Mouse (Mus musculus): ENCODE measurements around the gene Rapgef3. TPM values are rescaled to one million over a fixed set of nuclear protein-coding genes. Genes with fewer than 3 reads are reported as not detected.
A peak's percentile ranks its signal among the peaks of the same experiment; 100 is the strongest.

The Rapgef3 gene
- polyA plus RNA-seq, 1 experiment from 2014 or later = 6.4 TPM

- H3K27ac ChIP-seq = no peak overlapping the region
- DNase-seq (ENCODE audit: low spot score) = no peak
- H3K4me1 ChIP-seq = peaks cover 23% of the 10 kb centered on the region
- no peak overlapping the region for H3K4me3 ChIP-seq
- peaks cover 16% of the 10 kb centered on the region for H3K27me3 ChIP-seq (ENCODE audit: low read depth, poor library complexity, severe bottlenecking)
- WGBS = 73% methylated on average over 6 of the region's 6 CpGs
- no peaks in the 10 kb centered on the region for H3K9me3 ChIP-seq (replicated peaks)
- peaks cover 34% of the 10 kb centered on the region for H3K36me3 ChIP-seq
Measured at GRCm38 (mm10) chr15:97788821-97789220, 21.0 kb upstream of the Rapgef3 start.

GRCm38 (mm10) chr15:97787799-97788667, 20.3 kb upstream of the Rapgef3 start:
- Histone ChIP-seq H3K4me1 (peaks cover 25% of the 10 kb centered on the region), H3K27me3 (ENCODE audit: low read depth, poor library complexity, severe bottlenecking) (peaks cover 16% of the 10 kb centered on the region), H3K27ac (0 out of 2 replicates have a peak overlapping the region, but pooled peaks have one; percentile 17), H3K9me3 (replicated peaks) (no peaks in the 10 kb centered on the region), H3K36me3 (peaks cover 26% of the 10 kb centered on the region), H3K4me3 (no peak overlapping the region)
- WGBS = 80% methylated on average over 19 of the region's 19 CpGs
- no peak for DNase-seq (ENCODE audit: low spot score)

GRCm38 (mm10) chr15:97787148-97787798, 19.5 kb upstream of the Rapgef3 start:
- Histone ChIP-seq H3K27me3 (ENCODE audit: low read depth, poor library complexity, severe bottlenecking) (peaks cover 16% of the 10 kb centered on the region), H3K27ac (peak overlapping the region; percentile 5; the same call in 1 of the 2 replicates), H3K4me3 (no peak overlapping the region), H3K4me1 (peaks cover 33% of the 10 kb centered on the region), H3K9me3 (replicated peaks) (no peaks in the 10 kb centered on the region), H3K36me3 (peaks cover 20% of the 10 kb centered on the region)
- DNase-seq (ENCODE audit: low spot score) = no peak
- 89% methylated on average over 7 of the region's 7 CpGs for WGBS

GRCm38 (mm10) chr15:97786412-97787112, 18.8 kb upstream of the Rapgef3 start:
- WGBS = 84% methylated on average over 10 of the region's 10 CpGs

GRCm38 (mm10) chr15:97785731-97786411, 18.1 kb upstream of the Rapgef3 start:
- 84% methylated on average over 9 of the region's 9 CpGs for WGBS
- H3K27me3 ChIP-seq (ENCODE audit: low read depth, poor library complexity, severe bottlenecking) = peaks cover 16% of the 10 kb centered on the region
- peaks cover 8% of the 10 kb centered on the region for H3K36me3 ChIP-seq
- H3K27ac ChIP-seq = no peak overlapping the region
- peaks cover 47% of the 10 kb centered on the region for H3K4me1 ChIP-seq
- no peak overlapping the region for H3K4me3 ChIP-seq
- no peaks in the 10 kb centered on the region for H3K9me3 ChIP-seq (replicated peaks)
- DNase-seq (ENCODE audit: low spot score) = no peak

More at GRCm38 (mm10) chr15:97786412-97787112, 18.8 kb upstream of the Rapgef3 start:
- peaks cover 40% of the 10 kb centered on the region for H3K4me1 ChIP-seq
- DNase-seq (ENCODE audit: low spot score) = no peak
- H3K4me3 ChIP-seq = no peak overlapping the region
- H3K36me3 ChIP-seq = peaks cover 14% of the 10 kb centered on the region
- peaks cover 16% of the 10 kb centered on the region for H3K27me3 ChIP-seq (ENCODE audit: low read depth, poor library complexity, severe bottlenecking)
- no peaks in the 10 kb centered on the region for H3K9me3 ChIP-seq (replicated peaks)
- H3K27ac ChIP-seq = no peak overlapping the region

GRCm38 (mm10) chr15:97784561-97785161, 16.9 kb upstream of the Rapgef3 start:
- peaks cover 58% of the 10 kb centered on the region for H3K4me1 ChIP-seq
- H3K27ac ChIP-seq = peak overlapping the region; percentile 86
- WGBS = 7% methylated on average over 45 of the region's 45 CpGs
- H3K36me3 ChIP-seq = peaks cover 1% of the 10 kb centered on the region; the same call in 1 of the 2 replicates
- peak overlapping the region; percentile 77 for H3K4me3 ChIP-seq
- H3K9me3 ChIP-seq (replicated peaks) = no peaks in the 10 kb centered on the region
- DNase-seq (ENCODE audit: low spot score) = no peak
- H3K27me3 ChIP-seq (ENCODE audit: low read depth, poor library complexity, severe bottlenecking) = peaks cover 16% of the 10 kb centered on the region

- WGBS = 3% methylated on average over 39 of the region's 39 CpGs
- H3K27ac ChIP-seq = peak overlapping the region; percentile 86
- peak overlapping the region; percentile 77 for H3K4me3 ChIP-seq
- peaks cover 60% of the 10 kb centered on the region for H3K4me1 ChIP-seq
- H3K9me3 ChIP-seq (replicated peaks) = no peaks in the 10 kb centered on the region
- peak; percentile 93 for DNase-seq (ENCODE audit: low spot score)
- no peaks in the 10 kb centered on the region for H3K36me3 ChIP-seq
- H3K27me3 ChIP-seq (ENCODE audit: low read depth, poor library complexity, severe bottlenecking) = peaks cover 16% of the 10 kb centered on the region
Measured at GRCm38 (mm10) chr15:97784092-97784559, 16.4 kb upstream of the Rapgef3 start.

- peak; percentile 86 for DNase-seq (ENCODE audit: low spot score)
- Histone ChIP-seq H3K4me1 (peaks cover 52% of the 10 kb centered on the region), H3K27ac (peak overlapping the region; percentile 83), H3K4me3 (peak overlapping the region; percentile 41), H3K27me3 (ENCODE audit: low read depth, poor library complexity, severe bottlenecking) (peaks cover 16% of the 10 kb centered on the region), H3K9me3 (replicated peaks) (no peaks in the 10 kb centered on the region), H3K36me3 (no peaks in the 10 kb centered on the region)
- WGBS = 7% methylated on average over 9 of the region's 9 CpGs
Measured at GRCm38 (mm10) chr15:97782749-97783105, 15.0 kb upstream of the Rapgef3 start.

- Histone ChIP-seq H3K27ac (peak overlapping the region; percentile 83), H3K4me3 (peak overlapping the region; percentile 41), H3K9me3 (replicated peaks) (no peaks in the 10 kb centered on the region), H3K36me3 (no peaks in the 10 kb centered on the region), H3K4me1 (peaks cover 53% of the 10 kb centered on the region), H3K27me3 (ENCODE audit: low read depth, poor library complexity, severe bottlenecking) (peaks cover 16% of the 10 kb centered on the region)
- DNase-seq (ENCODE audit: low spot score) = peak; percentile 69
- WGBS = 4% methylated on average over 24 of the region's 24 CpGs
Measured at GRCm38 (mm10) chr15:97781961-97782748, 14.4 kb upstream of the Rapgef3 start.

GRCm38 (mm10) chr15:97780611-97781031, 12.8 kb upstream of the Rapgef3 start:
- 67% methylated on average over 12 of the region's 12 CpGs for WGBS
- no peaks in the 10 kb centered on the region for H3K36me3 ChIP-seq
- no peaks in the 10 kb centered on the region for H3K9me3 ChIP-seq (replicated peaks)
- peak overlapping the region; percentile 71 for H3K27ac ChIP-seq
- no peak for DNase-seq (ENCODE audit: low spot score)
- H3K4me1 ChIP-seq = peaks cover 61% of the 10 kb centered on the region
- peaks cover 13% of the 10 kb centered on the region for H3K27me3 ChIP-seq (ENCODE audit: low read depth, poor library complexity, severe bottlenecking)
- H3K4me3 ChIP-seq = no peak overlapping the region

- peaks cover 63% of the 10 kb centered on the region for H3K4me1 ChIP-seq
- no peaks in the 10 kb centered on the region for H3K36me3 ChIP-seq
- peaks cover 13% of the 10 kb centered on the region; the same call in 1 of the 2 replicates for H3K27me3 ChIP-seq (ENCODE audit: low read depth, poor library complexity, severe bottlenecking)
- H3K9me3 ChIP-seq (replicated peaks) = no peaks in the 10 kb centered on the region
- H3K4me3 ChIP-seq = no peak overlapping the region
- WGBS = 88% methylated on average over 1 of the region's 1 CpGs
- no peak for DNase-seq (ENCODE audit: low spot score)
- peak overlapping the region; percentile 71; the same call in 1 of the 2 replicates for H3K27ac ChIP-seq
Measured at GRCm38 (mm10) chr15:97779576-97779975, 11.8 kb upstream of the Rapgef3 start.
